Comparison of ENCODE assay signal across 11 mouse cellular contexts in the genomic region with DNA sequence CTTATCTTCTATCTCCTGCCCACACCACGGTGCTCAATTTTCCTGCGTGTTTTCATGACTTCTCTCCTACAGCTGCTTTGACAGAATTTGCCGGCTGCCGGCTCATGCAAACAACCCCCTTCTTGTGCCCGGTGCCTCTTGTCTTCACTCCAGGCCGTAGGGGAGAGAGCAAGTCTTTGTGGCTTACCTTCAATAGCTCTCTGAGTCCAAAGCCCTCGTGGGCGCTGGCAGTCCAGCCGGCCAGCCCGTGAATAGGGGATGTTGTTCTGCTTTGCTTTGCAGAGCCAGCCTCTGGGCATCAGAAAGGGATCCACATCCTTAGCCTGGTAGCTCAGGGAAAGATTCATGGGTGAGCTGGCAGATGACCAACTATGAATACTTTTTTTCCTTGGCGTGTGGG.
DNase-seq lines count a peak whose midpoint lies in the region; ATAC-seq lines count a peak whose summit lies in the region.
"Had no signal": no experiment of that assay in that cellular context is flagged by ENCODE, and none has a peak within 500 bp of the region (broad histone marks: within the 10 kb centered on the region; RNA-seq: fewer than 3 reads in every experiment).

No protein-coding gene starts in this region.

- no peak overlapping the region for H3K4me2 ChIP-seq in midbrain, embryonic 16.5 days (ENCODE audit: low read length)
- no peak overlapping the region for H3K4me2 ChIP-seq in midbrain, embryonic 13.5 days (replicated peaks)
- H3K4me2 ChIP-seq: heart, embryonic 11.5 days; liver, embryonic 12.5 days had no signal

- DNase-seq in cerebellum, adult 9-11 months, result peak; percentile 7
- no peak for DNase-seq in cerebellum, adult 8-10 months
- peak; percentile 43 to 51 for DNase-seq in left cerebral cortex, postnatal 14 days (ENCODE audit: low spot score in 2 of 2)
- no peak for DNase-seq in B cell, adult 2 months
- no peak for DNase-seq in thymus, postnatal 0 days (ENCODE audit: low spot score)
- no peak for DNase-seq in urinary bladder, adult 18-20 months (ENCODE audit: low spot score in 2 of 2)

- intact Hi-C loops in left cerebral cortex, postnatal 14 days (cut with DNase I), result no loop called here

- 60% methylated on average over 11 of the region's 11 CpGs for WGBS in midbrain, embryonic 16.5 days
- WGBS in midbrain, embryonic 13.5 days, result 70% methylated on average over 11 of the region's 11 CpGs

- no peaks in the 10 kb centered on the region for H3K4me1 ChIP-seq in midbrain, embryonic 16.5 days (ENCODE audit: control insufficient read depth, insufficient read depth, low read length)
- 0 out of 2 replicates have a peak, but pooled peaks cover 3% of the 10 kb centered on the region for H3K4me1 ChIP-seq in midbrain, embryonic 13.5 days (replicated peaks)

- H3K9me3 ChIP-seq in midbrain, embryonic 16.5 days (replicated peaks; ENCODE audit: control insufficient read depth, low read length, poor library complexity, severe bottlenecking), result no peaks in the 10 kb centered on the region
- H3K9me3 ChIP-seq in midbrain, embryonic 13.5 days, result no peaks in the 10 kb centered on the region

- no peak overlapping the region for H3K4me3 ChIP-seq in midbrain, embryonic 16.5 days (ENCODE audit: low read depth, low read length)
- no peak overlapping the region for H3K4me3 ChIP-seq in midbrain, embryonic 13.5 days (replicated peaks)
- H3K4me3 ChIP-seq: liver, embryonic 12.5 days had no signal

- H3K27ac ChIP-seq in midbrain, embryonic 16.5 days (ENCODE audit: low read length), result no peak overlapping the region
- H3K27ac ChIP-seq in midbrain, embryonic 13.5 days, result no peak overlapping the region
- H3K27ac ChIP-seq: liver, embryonic 12.5 days had no signal

- no peaks in the 10 kb centered on the region; the same call in 1 of the 2 replicates for H3K27me3 ChIP-seq in midbrain, embryonic 16.5 days (ENCODE audit: control insufficient read depth, insufficient read depth, low read depth, low read length)
- peaks cover 13% of the 10 kb centered on the region; the same call in 1 of the 2 replicates for H3K27me3 ChIP-seq in midbrain, embryonic 13.5 days
- H3K27me3 ChIP-seq: liver, embryonic 12.5 days had no signal

- ATAC-seq in midbrain, embryonic 16.5 days, result peak; percentile 69
- no peak for ATAC-seq in midbrain, embryonic 13.5 days
- ATAC-seq: intestine, embryonic 16.5 days; liver, embryonic 12.5 days had no signal

- no peaks in the 10 kb centered on the region for H3K36me3 ChIP-seq in midbrain, embryonic 16.5 days (ENCODE audit: control insufficient read depth, insufficient read depth, low read length)
- no peaks in the 10 kb centered on the region for H3K36me3 ChIP-seq in midbrain, embryonic 13.5 days
- H3K36me3 ChIP-seq: liver, embryonic 12.5 days had no signal

- no peak overlapping the region for H3K9ac ChIP-seq in midbrain, embryonic 16.5 days (ENCODE audit: low read depth, low read length)
- no peak overlapping the region for H3K9ac ChIP-seq in midbrain, embryonic 13.5 days (replicated peaks)
- H3K9ac ChIP-seq: liver, embryonic 12.5 days had no signal

Comparison
In these comparisons a context has a peak if more than half of its experiments do, and no peak if none do; other contexts are left out.
1. DNase-seq: peak in cerebellum, adult 9-11 months (single experiment) and left cerebral cortex, postnatal 14 days (2 of 2); none in cerebellum, adult 8-10 months (single experiment), B cell, adult 2 months (0 of 2), thymus, postnatal 0 days (single experiment) and urinary bladder, adult 18-20 months (0 of 2).